Mouse (Mus musculus) heart, adult 9 months (tissue): ENCODE results near the gene Tmem120b.

Experiments
- DNase-seq, 2 experiments: peaks; one replicate each; pipeline ENCODE4 v3.0.0; 2022; ENCODE audit warnings: low spot score in 2 of 2

The Tmem120b gene

GRCm38 (mm10) chr5:123128426-123129169, 60.4 kb downstream of the Tmem120b start:
- peak; percentile 23 to 57 for DNase-seq

DNA sequence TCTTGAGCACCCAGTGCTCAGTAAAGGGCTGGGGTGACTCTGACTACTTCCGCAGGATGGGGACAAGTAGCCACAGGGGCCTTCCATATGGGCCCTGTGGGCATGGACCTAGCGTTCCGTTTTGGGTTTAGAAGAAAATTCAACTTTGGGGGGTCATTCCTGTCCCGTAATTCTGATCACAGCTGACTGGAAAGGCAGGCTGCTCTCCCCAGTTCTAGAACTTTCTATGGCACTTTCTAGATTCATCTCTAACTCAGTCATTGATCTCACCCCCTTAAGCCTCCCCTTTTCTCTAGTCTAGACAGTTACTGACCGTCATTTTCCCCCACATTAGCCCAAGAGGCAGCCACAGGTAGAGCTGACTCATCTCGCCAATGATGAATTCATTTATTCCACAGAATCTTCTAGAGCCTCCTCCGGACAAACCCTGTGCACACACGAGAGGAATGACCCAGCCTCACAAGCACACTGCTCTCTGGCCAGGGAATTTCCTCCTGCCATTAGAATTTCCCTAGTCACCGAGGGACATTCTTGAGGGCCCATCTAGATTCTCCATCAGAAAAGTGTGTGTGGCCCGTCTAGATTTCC, 61.0 kb downstream of the Tmem120b start:
- no peak for DNase-seq

DNA sequence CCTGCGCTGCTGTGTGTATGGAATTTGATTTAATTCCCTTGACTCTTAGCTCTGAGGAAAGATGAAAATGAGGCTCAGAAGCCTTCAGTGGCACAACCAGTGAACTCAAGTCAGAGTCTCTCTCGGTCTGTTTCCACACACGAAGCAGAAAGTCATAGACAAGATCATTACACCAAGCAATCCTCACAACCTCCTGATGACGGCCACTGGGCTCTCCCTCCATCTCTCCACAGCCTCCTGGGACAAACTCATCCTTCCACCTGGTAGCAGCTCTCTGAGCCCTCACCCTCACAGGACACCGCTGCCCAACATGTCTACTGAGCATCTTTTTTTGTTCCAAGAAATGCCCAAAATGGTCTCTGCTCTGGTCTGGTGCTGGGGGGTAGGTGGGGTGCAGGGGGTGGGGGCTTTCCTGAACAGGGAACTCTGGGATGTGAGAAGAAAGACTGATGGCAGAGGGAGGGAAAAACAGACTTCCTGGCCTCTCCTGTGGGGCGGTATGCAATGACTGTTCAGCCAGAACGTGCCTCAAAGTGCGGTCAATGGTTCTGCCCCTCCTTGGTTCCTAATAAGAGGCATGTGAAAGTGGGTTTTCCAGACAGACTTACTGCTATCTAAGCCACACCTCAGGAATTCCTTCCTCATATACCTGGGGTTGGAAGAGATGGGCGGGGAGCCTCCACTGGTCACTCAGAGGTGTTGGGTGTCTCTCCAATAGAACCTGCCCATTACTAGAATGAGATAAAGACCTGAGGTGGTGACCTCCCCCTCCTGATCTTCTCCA, 62.0 kb downstream of the Tmem120b start:
- no peak for DNase-seq

GRCm38 (mm10) chr5:123130814-123131148, 62.6 kb downstream of the Tmem120b start:
- no peak for DNase-seq

- peak; percentile 71 to 76 for DNase-seq
Measured at GRCm38 (mm10) chr5:123132308-123133071, 64.3 kb downstream of the Tmem120b start, which contains the start of gene Rhof. Gene Rhof, minus strand, starts transcription at chr5:123132692.

DNA sequence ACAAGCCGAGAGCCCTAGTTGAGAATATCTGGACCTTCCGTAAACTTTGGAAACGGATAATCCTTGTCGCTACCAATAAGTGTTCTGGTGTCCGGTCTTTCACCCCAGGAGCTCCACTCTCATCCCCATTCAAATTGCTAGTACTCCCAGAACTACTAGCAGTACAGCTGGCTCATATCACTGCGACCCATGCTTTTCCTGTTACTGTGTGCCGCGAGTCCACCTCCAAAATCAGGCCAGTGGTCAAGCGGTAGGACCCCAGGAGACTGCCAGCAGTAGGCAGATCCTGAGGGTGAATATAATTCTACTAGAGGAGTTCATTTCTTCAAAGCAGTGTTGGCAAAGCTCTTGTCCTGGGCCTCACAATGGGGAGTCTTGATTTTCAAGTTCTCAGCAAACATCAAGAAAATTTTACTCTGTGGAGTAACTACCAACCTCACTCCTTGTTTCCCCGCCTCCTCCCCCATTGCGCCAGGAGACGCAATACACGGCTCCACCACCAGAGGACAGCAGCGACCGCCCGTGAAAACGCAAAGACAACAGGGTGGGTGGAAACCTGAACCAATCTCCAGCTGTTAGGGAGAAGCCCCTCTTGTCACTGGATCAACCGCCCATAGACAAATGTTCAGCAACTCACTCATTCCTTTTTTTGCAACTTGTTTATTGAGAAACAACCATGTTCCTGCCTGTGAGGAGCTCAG, 65.0 kb downstream of the Tmem120b start:
- DNase-seq: peak; percentile 87 to 92

DNA sequence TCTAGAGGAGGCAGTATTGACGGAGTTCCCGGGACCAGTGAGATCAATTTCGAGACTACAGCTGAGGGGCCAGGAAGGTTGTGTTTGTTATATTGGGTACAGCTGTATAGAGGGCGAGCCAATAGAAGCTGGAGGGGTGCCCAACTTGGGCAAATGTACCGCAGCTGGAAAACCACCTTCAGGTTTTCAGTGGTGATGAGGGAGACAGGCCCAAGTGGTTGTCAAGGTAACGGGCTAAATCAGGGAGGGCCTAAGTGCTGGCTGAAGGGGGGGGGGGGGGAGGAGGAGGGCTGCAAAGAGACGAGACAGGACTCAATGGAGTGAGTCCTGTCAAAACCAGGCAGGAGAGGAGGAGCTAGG, 65.5 kb downstream of the Tmem120b start:
- no peak for DNase-seq

DNA sequence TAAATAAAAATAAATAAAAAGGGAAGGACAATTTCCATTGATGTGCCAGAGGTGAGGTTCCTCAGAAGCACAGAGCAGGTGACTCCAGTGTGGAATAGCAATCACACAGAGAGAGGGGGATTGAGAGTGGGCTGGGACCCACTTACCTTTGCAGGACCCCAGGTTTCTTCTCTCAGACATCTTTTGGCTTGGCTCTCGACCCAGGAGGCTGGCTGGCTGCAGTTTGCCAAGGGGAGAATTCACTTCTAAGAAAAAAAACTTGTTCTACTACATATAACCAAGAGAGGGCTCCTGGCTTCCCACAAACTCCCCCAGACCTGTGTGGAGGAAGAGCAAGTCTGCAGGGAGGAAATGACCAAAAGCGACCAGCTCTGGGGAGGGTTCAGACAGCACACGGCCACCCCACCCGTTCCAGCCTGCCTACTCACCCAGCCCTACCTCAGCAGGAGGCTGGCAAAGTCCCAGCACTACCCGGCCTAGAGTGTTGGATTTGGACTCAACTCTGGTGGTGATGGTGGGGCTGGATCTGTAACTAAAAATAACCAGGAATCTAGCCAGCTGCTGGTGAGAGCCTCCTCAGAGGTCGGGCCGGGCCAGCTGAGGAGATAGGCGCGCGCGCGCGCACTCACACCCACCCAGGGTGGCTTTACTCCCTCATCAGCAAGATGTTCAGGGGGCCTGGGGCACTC, 66.1 kb downstream of the Tmem120b start:
- peak; percentile 84 to 85 for DNase-seq

DNA sequence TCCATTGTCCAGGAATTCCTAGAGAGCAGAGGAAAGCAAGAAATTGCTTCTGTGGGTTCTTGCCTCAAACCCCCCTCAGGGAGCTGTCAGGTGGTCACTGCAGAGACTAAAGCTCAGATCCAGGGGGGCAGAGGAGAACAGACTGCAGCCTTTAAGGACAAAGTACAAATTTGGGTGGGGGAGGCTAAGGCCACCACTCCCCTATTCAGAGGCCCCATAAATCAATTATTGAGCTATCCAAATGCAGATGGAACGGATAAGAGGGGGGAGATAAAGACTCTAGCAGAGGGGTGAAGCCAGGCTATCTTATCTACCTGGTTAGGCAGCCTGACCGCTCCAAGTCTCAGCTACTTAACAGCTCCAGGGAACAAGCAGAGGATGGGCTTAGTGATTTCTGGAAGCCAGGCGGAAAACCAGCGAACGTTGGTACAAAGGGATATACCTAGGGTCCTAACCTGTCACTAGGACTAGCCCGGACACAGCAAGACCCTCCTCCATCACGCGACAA, 66.7 kb downstream of the Tmem120b start:
- DNase-seq: no peak

DNA sequence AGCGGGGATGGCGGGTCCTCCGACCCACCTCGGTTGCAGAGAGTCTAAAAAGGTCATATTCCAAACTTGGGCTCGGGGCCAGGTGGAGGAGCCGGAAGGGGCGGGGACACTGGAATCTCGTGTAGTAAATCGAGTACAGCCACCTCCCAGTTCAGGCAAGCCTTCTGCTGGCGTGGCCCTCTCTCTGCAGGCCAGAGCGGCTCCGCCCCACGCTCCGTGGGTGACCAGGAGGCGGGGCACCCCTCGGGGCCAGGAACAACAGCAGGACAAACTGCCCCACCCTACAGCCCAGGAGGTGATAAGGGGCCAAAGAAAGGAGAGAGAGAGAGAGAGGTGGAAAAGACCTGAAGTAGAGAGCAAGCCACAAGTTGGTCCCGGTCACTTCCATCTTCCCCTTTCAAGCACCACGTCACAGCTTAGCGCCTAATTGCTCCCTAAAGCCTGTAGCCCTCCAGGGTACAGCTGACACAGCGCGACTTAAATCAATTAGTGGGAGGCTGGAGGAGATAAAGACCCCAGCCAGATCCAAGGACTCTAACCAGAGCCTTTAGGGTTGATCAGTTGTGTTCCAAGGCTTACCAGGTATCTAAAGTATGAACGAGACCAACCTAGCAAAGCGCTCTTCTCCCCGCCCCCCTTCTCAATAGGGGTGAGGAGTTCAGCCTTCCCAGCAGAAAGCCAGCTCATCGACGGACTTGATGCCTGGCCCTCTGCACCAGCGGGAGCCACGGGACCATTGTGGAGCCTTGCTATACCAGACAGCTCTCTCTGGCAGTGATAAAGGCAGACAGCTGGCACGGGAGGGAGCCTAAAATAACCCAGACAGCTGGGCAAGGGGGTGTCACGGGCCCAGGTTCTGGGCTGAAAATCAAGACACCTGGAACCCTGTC, 67.5 kb downstream of the Tmem120b start:
- DNase-seq: peak; percentile 96

DNA sequence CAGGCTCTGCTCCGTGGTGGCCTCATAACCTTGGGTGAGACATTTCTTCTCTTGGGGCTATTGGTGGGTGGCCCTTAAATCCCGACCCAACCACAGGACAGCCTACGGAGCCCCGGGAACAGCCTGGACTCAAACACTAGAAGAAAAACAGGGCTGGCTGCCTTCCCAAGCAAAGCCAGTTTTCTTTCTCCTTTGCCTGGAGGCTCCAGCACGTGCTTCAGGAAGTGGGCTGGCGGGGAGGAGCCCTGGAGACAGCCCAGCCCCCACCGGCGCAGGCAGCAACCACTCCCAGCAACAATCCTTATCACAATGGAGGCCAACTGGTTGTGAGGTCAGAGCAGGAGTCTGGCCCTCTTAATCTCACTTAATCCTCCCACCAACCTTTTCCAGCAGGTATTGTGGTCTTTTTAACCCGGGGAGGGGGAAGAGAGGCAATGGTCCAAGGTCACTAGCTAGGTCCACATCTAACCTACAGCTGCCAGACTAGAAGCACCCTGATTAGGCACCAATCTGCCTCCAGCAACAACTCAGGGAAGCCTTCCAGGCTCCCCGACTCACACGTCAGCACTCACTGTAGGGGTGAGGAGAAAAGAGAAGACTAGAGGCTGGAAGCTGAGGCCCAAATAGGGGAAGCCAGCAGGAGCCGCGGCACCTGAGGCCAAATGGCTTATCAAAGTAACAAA, 68.3 kb downstream of the Tmem120b start:
- DNase-seq: peak; percentile 97

- peak; percentile 92 to 93 for DNase-seq
Measured at GRCm38 (mm10) chr5:123137044-123137909, 69.1 kb downstream of the Tmem120b start.

GRCm38 (mm10) chr5:123137910-123138229, 69.7 kb downstream of the Tmem120b start:
- DNase-seq: no peak

GRCm38 (mm10) chr5:123138230-123138911, 70.2 kb downstream of the Tmem120b start:
- peak; percentile 86 to 88 for DNase-seq

DNA sequence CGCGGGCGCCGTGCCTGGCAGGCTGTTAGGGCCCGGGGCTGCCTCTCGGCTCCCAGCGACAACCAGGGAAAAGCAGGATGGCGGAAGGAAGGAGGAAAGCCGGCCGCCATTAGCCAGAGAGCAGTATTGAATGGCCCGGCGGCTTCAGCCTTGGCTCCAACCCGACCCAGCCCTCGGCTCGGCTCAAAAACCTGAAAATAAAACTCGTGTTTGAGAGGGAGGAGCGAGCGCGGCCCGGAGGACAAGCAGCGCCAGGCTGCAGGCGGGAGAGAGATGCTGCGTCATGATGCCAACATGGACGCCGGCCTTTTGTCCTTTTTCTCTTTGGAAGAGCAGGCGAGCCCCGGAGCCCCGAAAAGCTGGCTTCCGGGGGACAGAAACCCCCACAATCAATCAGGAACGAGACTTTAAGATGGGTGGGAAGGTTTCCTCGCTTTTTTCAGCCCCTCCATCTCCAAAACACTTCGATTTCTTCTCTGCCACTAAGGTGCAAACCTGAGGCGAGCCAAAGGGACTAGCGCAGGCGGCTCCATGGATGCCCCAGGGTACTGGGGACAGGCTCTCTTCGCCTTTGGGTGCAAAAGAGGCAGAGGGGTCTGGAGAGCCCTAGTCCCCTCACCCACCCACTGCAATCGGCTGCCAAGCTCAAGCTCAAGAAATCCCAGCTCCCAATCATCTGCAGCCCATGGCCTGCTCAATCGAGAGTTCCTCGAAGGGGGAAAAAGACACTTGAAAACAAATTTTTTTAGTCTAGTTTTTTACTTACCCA, 70.9 kb downstream of the Tmem120b start:
- peak; percentile 87 to 90 for DNase-seq

DNA sequence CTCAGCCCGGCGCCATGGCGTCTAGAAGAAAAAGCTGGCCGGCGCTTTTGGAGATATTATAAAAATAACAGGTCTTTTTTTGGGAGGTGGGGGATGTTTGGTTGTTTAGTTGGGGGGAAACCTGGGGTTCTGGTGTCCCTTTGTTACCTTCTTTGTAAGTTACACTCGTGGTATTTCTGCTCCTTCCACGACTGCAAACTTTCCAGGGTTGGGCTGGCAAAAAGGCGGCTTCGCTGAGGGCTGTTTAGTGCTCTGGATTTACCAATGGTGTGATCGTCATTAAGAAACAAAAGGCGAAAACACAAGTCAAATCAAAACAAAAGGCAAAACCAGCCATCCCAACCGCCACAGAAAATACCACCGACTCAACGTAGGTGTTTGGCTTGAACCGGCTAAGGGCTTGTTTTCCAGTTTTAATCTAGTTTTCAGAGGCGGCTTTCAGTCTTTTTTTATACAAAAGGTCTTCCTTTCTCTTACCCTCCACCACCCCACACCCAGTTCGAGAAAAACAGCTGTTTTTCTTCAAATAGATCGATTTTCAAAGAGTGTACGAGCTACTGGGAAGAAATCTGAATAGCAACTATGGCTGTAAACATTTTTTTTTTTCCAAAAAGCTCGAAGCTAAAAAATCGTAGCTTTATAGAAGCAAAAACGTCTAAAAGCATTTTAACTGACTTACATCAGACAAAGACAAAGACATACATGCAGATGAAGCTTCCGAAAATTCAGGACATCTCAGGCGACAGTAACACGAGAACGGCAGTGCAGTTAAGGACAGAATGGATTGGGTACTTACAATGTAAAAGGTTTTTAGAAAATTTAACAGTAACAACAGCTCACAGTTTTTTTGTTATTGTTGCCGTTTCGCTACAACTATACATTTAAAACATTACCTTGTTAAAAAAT, 71.8 kb downstream of the Tmem120b start:
- peak in 1 of 2 experiments; percentile 35 for DNase-seq
